Mouse (Mus musculus) embryonic facial prominence, embryonic 10.5 days (tissue): ENCODE measurements at regions not wholly inside any gene's neighbourhood (a gene's known extent, or its start where the extent isn't known, plus 50 kb on each side); places are given as distances from the start of the nearest gene placed in this dataset.

Experiments used
- DNase-seq: peaks from one replicate; pipeline ENCODE4 v3.0.0-alpha.2; 2017; ENCODE audit warnings: low spot score
- H3K27ac ChIP-seq: fragments of 300-500 bp; sonication (generic); replicated peaks from 2 replicates; pipeline ENCODE4 v1.5.1; 2016; ENCODE audit warnings: mild to moderate bottlenecking
- H3K27me3 ChIP-seq: fragments of 300-500 bp; sonication (generic); replicated peaks from 2 replicates; pipeline ENCODE4 v1.6.1; 2016; ENCODE audit warnings: low read depth, mild to moderate bottlenecking; ENCODE audit not compliant: poor library complexity, severe bottlenecking
- H3K36me3 ChIP-seq: fragments of 300-500 bp; sonication (generic); replicated peaks from 2 replicates; pipeline ENCODE4 v1.6.1; 2016; ENCODE audit warnings: mild to moderate bottlenecking, moderate library complexity
- H3K4me1 ChIP-seq: fragments of 300-500 bp; sonication (generic); 2 replicates; pipeline ENCODE4 v1.6.1; 2016
- H3K4me3 ChIP-seq: fragments of 300-500 bp; sonication (generic); 2 replicates; pipeline ENCODE4 v1.5.1; 2016; ENCODE audit warnings: mild to moderate bottlenecking, moderate library complexity
- H3K9me3 ChIP-seq: fragments of 300-500 bp; sonication (generic); 2 replicates; pipeline ENCODE4 v1.6.1; 2016; ENCODE audit warnings: mild to moderate bottlenecking
- WGBS: fragments of 180-500 bp; shearing (Covaris S2); methylation state at CpG from one replicate; pipeline ENCODE4 v1.1.7; 2016; 5-methylcytosine and 5-hydroxymethylcytosine counted together

- Histone ChIP-seq H3K9me3 (no peaks in the 10 kb centered on the region), H3K4me1 (no peaks in the 10 kb centered on the region), H3K27ac (no peak overlapping the region), H3K36me3 (no peaks in the 10 kb centered on the region), H3K4me3 (no peak overlapping the region), H3K27me3 (no peaks in the 10 kb centered on the region)
- no peak for DNase-seq
- 85% methylated on average over 5 of the region's 5 CpGs for WGBS
Measured at GRCm38 (mm10) chr1:103762044-103762663, 1006.2 kb upstream of the Cdh20 start.

GRCm38 (mm10) chr1:103762745-103763144, 1005.6 kb upstream of the Cdh20 start:
- Histone ChIP-seq H3K27me3 (no peaks in the 10 kb centered on the region), H3K27ac (no peak overlapping the region), H3K36me3 (no peaks in the 10 kb centered on the region), H3K4me3 (no peak overlapping the region), H3K9me3 (no peaks in the 10 kb centered on the region), H3K4me1 (no peaks in the 10 kb centered on the region)
- 50% methylated on average over 3 of the region's 3 CpGs for WGBS
- peak; percentile 9 for DNase-seq

- no peak for DNase-seq
- WGBS = 81% methylated on average over 2 of the region's 2 CpGs
- H3K27me3 ChIP-seq = no peaks in the 10 kb centered on the region
- H3K27ac ChIP-seq = no peak overlapping the region
- H3K4me1 ChIP-seq = no peaks in the 10 kb centered on the region
- H3K36me3 ChIP-seq = no peaks in the 10 kb centered on the region
- no peak overlapping the region for H3K4me3 ChIP-seq
- H3K9me3 ChIP-seq = no peaks in the 10 kb centered on the region
Measured at GRCm38 (mm10) chr1:103767315-103767714, 1001.0 kb upstream of the Cdh20 start.

GRCm38 (mm10) chr1:103784692-103785091, 983.6 kb upstream of the Cdh20 start:
- no peaks in the 10 kb centered on the region for H3K4me1 ChIP-seq
- no peak overlapping the region for H3K4me3 ChIP-seq
- no peak for DNase-seq
- no peak overlapping the region for H3K27ac ChIP-seq
- no peaks in the 10 kb centered on the region for H3K36me3 ChIP-seq
- H3K27me3 ChIP-seq = no peaks in the 10 kb centered on the region
- no peaks in the 10 kb centered on the region for H3K9me3 ChIP-seq

- DNase-seq = no peak
- H3K27me3 ChIP-seq = no peaks in the 10 kb centered on the region
- no peaks in the 10 kb centered on the region for H3K9me3 ChIP-seq
- no peaks in the 10 kb centered on the region for H3K4me1 ChIP-seq
- no peaks in the 10 kb centered on the region for H3K36me3 ChIP-seq
- no peak overlapping the region for H3K4me3 ChIP-seq
- H3K27ac ChIP-seq = no peak overlapping the region
Measured at GRCm38 (mm10) chr1:103796337-103796736, 972.0 kb upstream of the Cdh20 start.

GRCm38 (mm10) chr1:103799343-103799742, 969.0 kb upstream of the Cdh20 start:
- Histone ChIP-seq H3K27ac (no peak overlapping the region), H3K9me3 (no peaks in the 10 kb centered on the region), H3K27me3 (no peaks in the 10 kb centered on the region), H3K36me3 (no peaks in the 10 kb centered on the region), H3K4me1 (no peaks in the 10 kb centered on the region), H3K4me3 (no peak overlapping the region)
- DNase-seq = no peak

GRCm38 (mm10) chr1:103817946-103818345, 950.4 kb upstream of the Cdh20 start:
- Histone ChIP-seq H3K4me3 (no peak overlapping the region), H3K36me3 (no peaks in the 10 kb centered on the region), H3K9me3 (no peaks in the 10 kb centered on the region), H3K4me1 (no peaks in the 10 kb centered on the region), H3K27ac (no peak overlapping the region), H3K27me3 (no peaks in the 10 kb centered on the region)
- DNase-seq = no peak
- 74% methylated on average over 3 of the region's 3 CpGs for WGBS
